Mouse (Mus musculus) yolk sac, embryonic 10.5 days (tissue): ENCODE measurements around the gene Thegl.

ENCODE experiments used
- DNase-seq: peaks from one replicate; pipeline ENCODE4 v3.0.0-alpha.2; 2017; ENCODE audit warnings: low spot score

Gene Thegl

DNA sequence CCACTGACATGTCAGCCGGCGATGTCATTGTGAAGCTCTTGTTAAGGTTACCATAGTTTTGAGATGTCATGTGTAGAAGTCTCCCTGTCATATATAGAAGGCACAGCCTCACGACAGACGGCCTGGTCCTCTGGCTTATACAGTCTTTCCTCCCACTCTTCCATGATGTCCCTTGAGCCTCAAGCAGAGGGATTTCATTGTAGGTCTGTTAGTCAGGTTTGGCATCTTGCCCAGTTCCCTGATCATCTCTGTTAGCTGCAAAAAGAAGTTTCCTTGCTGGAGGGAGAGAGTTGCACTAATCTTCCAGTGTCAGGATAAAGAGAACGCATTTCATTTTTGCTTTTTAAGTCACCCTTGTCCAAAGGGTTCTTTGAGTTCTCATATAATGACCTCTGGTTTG is 36.8 kb downstream of the Thegl start:
- no peak for DNase-seq

DNA sequence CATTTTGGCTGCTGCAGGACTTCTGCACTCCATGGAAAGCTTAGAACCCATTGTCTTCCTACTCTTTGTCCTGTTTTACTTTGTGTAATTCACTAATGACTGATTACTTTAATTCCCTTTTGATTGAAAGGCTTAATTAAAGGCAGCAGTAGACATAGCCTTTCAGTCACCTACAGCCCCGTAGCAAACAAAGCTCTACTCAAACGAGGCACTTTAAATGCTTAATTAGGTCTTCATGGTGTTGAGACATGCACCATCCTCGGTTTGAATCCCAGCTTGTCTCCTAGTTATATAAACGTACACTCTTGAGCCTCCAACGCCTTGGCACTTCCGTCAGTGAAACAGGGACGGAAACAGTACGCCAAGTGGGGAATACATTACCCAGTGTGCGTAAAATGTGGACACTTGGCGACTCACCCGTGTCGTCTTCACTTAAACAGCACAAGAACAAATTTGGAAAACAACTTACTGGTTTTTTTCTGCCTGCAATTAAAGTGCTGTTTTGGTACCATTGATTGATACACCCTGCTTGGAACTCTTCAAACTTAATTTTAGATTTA is 41.1 kb downstream of the Thegl start:
- DNase-seq = no peak

GRCm38 (mm10) chr5:77060363-77060762 is 44.5 kb downstream of the Thegl start:
- DNase-seq = no peak

DNA sequence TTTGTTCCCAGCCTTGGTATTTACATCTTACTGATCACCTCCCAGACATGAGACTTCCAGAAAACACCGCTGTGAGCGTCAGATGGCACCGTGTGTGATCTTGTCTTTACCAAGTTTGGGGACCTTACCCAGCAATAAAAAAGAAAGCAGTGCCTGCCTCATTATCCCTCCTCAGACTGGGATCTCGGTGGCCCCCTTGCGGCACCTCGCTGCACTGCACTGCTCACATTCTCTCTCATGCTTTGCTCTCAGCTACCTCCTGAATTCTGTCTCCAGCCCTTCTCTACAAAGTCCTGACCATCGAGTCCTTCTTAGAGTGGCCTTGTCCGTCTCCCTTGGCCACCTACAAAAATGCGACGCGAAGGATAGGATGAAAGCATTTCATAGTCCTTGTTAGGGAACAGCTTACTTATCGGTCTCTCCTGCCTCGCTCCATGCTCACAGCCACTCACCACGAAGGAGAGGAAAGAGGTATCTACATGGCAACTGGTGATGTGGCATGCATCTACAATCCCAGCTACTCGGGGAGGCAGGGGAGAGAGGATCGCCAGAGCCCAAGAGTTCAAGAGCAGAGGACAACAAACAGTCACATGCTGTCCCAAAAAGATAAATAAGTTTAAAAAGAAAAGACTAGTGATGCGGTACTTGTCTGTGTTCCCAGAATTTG is 45.7 kb downstream of the Thegl start:
- DNase-seq = peak; percentile 29

DNA sequence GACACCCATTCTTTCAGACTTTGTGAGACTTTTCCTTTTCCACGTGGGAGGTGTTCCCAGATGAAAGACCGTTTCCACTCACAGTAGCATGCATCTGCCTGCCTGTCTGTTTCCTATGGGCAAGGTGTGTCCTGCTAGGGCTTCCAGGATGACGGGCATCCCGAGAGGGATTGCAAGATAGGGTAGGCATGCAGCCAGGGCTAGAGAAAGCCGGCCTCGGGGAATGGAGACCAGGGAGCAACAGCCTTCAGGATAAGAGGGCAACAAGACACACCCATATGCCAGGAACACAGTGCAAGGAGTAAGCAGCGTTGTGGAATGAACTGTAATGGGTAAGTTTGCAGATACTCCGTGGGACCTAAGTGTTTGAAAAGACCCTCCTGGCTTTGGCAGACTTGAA is 51.5 kb downstream of the Thegl start:
- DNase-seq = no peak

DNA sequence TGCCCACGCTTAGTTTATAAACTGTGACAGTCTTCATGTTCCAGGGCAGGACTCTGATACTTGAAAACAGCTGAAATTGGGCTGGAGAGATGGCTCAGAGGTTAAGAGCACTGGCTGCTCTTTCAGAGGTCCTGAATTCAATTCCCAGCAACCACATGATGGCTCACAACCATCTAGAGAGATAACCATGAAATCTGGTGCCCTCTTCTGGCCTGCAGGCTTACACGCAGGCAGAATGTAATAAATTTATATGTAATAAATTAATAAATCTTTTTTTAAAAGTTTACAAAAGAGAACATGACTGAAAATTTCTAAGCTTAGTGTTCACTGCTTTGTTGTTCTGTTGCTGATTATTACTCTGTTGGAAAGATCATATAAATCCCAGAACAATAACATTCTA is 55.2 kb downstream of the Thegl start:
- no peak for DNase-seq

DNA sequence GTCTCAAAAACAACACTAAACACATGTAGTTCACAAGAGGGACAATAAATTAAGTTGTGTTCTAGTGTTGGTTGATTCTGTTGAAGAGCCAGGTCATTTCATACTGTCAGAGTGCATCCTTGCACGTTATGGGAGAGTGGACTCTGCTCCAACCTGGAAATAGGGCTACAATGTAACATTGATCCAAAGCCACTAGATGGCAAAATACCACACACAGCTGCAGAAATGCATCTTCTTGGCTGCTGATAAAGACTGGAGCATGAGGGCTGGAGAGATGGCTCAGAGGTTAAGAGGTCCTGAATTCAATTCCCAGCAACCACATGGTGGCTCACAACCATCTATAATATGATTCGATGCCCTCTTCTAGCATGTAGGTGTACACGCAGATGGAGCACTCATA is 55.8 kb downstream of the Thegl start:
- no peak for DNase-seq

- DNase-seq = no peak
Observed at GRCm38 (mm10) chr5:77073794-77074193, 58.0 kb downstream of the Thegl start.

- no peak for DNase-seq
Observed at GRCm38 (mm10) chr5:77074914-77075313, 59.1 kb downstream of the Thegl start.

- DNase-seq = no peak
Observed at GRCm38 (mm10) chr5:77075951-77076350, 60.1 kb downstream of the Thegl start.

DNA sequence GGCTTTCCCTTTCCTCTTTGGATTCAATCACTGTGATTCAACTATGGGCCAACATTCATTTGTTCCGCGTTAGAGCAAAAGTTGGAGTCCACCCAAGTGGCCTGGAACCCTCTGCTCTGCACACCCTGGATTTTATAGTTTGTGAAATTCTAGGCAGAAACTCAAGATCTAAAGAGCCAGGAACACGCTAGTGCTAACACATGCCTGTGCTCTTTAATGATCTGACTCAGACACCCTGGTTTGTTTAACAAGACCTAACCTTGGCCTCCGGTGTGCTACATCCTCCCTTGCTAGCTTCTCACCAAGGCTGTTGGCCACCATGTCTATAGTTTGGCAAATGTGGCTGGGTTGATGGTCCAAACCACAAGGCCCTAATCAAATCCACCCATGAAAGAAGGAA is 64.9 kb downstream of the Thegl start:
- no peak for DNase-seq

DNA sequence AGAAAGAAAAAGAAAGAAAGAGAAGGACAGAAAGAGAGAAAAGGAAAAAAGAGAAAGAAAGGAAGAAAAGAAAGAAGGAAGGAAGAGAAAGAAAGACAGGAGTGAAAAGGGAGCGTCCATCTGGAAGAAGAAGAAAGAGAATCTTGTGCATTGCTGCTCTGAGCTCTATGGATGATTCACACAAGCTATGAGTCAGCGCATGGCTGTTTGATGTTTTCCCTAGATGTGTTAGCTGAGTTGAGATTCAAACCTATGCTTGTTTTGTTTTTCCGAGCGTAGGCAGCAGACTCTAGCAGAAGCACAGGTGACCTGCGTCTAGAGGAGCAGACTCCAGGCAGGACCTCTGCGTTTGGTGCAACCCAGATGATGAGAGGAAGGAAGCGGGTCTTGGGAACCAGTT is 66.9 kb downstream of the Thegl start:
- DNase-seq = no peak

DNA sequence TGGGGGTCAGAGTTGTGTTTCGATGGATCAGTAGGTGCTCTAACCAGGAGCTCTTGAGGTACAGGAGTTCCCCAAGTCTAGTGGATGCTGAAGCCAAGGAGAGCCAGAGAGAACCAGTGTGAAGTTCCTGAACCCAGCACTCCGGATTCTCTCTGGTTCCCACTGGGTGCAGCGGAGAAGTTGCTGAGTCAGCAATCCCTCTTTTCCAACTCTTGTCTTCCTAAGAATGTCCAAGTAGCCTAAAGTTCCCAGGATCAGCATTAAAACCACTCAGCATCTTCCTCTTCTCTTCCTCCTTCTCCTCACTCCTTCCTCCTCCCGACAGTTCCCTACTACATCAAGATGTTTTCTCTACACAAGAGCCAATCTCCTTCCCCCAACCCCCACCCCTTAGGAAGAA is 68.6 kb downstream of the Thegl start:
- no peak for DNase-seq

- no peak for DNase-seq
Observed at GRCm38 (mm10) chr5:77085753-77086450, 70.1 kb downstream of the Thegl start.

GRCm38 (mm10) chr5:77086541-77086940 is 70.7 kb downstream of the Thegl start:
- no peak for DNase-seq

GRCm38 (mm10) chr5:77087122-77087521 is 71.3 kb downstream of the Thegl start:
- DNase-seq = no peak

GRCm38 (mm10) chr5:77089294-77089693 is 73.5 kb downstream of the Thegl start:
- peak; percentile 33 for DNase-seq

DNA sequence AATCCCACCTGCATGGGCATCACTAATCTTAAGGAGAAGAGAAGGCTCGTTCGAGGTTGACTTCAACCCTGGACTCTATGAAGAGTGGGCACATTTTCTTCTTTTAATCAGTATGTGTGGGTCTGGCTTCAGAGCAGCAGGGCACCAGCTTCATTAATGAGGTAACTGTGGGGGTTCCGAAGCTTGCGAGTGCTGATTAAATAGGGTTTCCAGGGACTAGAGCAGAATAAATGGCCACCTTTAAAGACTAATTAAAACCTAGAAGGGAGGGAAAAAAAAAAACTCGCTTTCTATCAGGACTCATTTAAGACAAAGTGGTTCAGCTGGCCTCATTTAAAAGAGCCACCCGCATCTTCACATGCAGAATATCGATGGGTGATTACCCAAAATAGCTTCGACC is 74.1 kb downstream of the Thegl start:
- DNase-seq = no peak

DNA sequence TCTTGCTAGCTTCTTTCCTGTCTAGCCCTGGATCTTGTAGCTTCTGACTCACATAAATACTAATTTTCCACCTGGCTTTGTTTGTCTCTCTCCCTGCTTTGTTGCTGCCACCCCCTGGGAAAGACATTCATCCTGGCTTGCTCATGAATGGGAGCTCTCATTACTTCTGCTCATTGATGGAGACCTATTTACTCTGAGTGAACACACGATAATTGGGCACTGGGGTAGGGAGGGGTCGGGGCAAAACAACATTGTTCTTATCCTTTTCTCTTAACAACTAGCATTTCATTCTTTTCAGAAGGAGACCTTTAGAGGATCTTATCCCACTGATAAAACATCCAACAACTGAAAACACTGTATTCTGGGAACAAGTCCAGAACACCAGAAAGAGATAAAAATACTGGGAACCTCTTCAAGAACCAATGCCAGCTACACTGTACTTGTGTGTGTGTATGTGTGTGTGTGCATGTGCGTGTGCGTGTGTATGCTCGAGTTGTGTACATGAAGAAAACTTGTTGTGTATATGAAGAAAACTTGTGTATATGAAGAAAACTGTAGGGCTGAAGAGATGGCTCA is 74.8 kb downstream of the Thegl start:
- DNase-seq = no peak

GRCm38 (mm10) chr5:77091923-77092322 is 76.1 kb downstream of the Thegl start:
- DNase-seq = no peak

GRCm38 (mm10) chr5:77092531-77092930 is 76.7 kb downstream of the Thegl start:
- DNase-seq = no peak

DNA sequence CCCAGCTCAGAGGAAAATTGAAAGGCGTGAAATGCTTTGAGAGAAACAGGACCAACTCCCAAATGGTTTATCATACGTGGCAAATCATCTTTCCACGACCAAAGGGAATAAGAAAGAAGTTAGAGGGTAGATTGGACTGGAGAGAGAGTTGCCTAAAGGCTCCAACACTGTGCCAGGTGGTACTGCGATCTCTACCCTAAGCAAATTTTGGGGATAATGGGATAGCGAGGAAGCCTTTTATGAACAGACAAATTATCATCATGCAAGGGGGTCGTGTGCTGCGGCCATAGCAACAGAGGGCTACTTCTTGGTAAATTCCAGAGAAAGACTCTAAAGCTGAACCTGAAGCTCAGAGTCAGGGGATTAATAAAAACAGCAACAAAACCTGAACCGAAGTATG is 78.1 kb downstream of the Thegl start:
- no peak for DNase-seq
